Mouse (Mus musculus): Measurements from ENCODE around the gene Exoc2. TPM values are rescaled to one million over a fixed set of nuclear protein-coding genes. Genes with fewer than 3 reads are reported as not detected.

The Exoc2 gene
- polyA plus RNA-seq, 1 experiment: 10.2 TPM

DNA sequence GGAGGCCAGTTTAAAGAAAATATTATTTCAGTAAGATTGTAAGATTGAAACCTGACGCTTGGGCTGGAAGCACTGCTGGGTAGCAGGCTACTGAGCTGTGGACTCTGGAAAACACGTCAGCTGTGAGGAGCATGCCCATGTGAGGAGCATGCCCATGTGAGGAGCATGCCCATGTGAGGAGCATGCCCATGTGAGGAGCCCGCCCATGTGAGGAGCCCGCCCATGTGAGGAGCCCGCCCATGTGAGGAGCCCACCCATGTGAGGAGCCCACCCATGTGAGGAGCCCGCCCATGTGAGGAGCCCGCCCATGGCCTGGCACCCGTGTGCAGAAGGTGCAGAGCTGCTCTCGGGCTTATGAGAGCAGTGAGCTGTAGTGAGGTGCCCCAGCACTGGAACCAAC, 139.0 kb downstream of the Exoc2 start:
- no peak overlapping the region for H3K4me3 ChIP-seq (ENCODE audit: insufficient read depth, low read depth, low read length)
- H3K27ac ChIP-seq (ENCODE audit: insufficient read depth, low read depth, low read length): no peak overlapping the region
- 0 out of 2 replicates have a peak, but pooled peaks cover 3% of the 10 kb centered on the region for H3K4me1 ChIP-seq (ENCODE audit: control insufficient read depth, insufficient read depth, low read length)
- H3K36me3 ChIP-seq (ENCODE audit: control insufficient read depth, insufficient read depth, low read length): no peaks in the 10 kb centered on the region
- WGBS: 67% methylated on average over 9 of the region's 9 CpGs
- no peak for DNase-seq
- TF ChIP-seq POLR2A (IDR thresholded peaks at IDR 0.05; ENCODE audit: low read depth, low read length): no peak
- no peak for TF ChIP-seq CTCF (conservative IDR thresholded peaks at IDR 0.05; ENCODE audit: insufficient read depth, insufficient read length, low read depth, low read length)
- no peaks in the 10 kb centered on the region for H3K27me3 ChIP-seq (replicated peaks; ENCODE audit: control insufficient read depth, insufficient read depth, low read length)

GRCm38 (mm10) chr13:30834349-30834748, 139.5 kb downstream of the Exoc2 start:
- Histone ChIP-seq H3K4me1 (ENCODE audit: control insufficient read depth, insufficient read depth, low read length) (0 out of 2 replicates have a peak, but pooled peaks cover 3% of the 10 kb centered on the region), H3K27ac (ENCODE audit: insufficient read depth, low read depth, low read length) (no peak overlapping the region), H3K27me3 (replicated peaks; ENCODE audit: control insufficient read depth, insufficient read depth, low read length) (no peaks in the 10 kb centered on the region), H3K36me3 (ENCODE audit: control insufficient read depth, insufficient read depth, low read length) (no peaks in the 10 kb centered on the region), H3K4me3 (ENCODE audit: insufficient read depth, low read depth, low read length) (peak overlapping the region; percentile 27; the same call in 1 of the 2 replicates)
- no peak for DNase-seq
- WGBS: 49% methylated on average over 6 of the region's 6 CpGs
- TF ChIP-seq POLR2A (IDR thresholded peaks at IDR 0.05; ENCODE audit: low read depth, low read length) (no peak), CTCF (conservative IDR thresholded peaks at IDR 0.05; ENCODE audit: insufficient read depth, insufficient read length, low read depth, low read length) (no peak)

DNA sequence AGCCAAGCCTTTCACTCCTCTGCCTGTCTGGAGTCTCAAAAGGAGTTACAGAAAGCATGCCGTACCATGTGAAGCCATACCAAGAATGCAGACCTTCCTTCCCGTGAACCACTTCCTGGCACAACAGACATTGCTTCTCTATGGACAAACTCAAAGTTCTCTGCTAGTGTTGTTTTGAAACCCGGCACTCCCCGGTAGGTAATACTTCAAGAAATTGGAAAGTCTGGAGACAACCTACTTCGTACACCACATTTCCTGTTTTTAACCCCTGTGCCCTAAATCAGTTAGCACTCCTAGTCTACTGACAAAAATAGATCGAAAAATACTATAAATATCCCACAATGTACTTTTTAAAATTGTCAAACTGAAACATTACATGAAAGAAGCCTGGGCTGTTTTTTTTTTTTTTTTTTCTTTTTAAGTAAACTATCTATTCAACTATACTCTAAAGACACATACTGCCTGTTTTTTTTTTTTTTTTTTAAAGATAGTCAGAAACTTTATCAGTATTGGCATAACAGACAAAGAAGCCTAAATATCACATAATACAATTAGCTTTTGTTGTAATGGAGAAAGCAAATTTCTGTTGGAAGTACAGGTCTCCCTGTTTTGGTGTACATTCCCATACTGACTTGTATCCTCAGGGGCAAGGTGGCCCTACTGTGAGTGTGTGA, 140.3 kb downstream of the Exoc2 start:
- H3K4me3 ChIP-seq (ENCODE audit: insufficient read depth, low read depth, low read length): no peak overlapping the region
- H3K36me3 ChIP-seq (ENCODE audit: control insufficient read depth, insufficient read depth, low read length): no peaks in the 10 kb centered on the region
- TF ChIP-seq CTCF (conservative IDR thresholded peaks at IDR 0.05; ENCODE audit: insufficient read depth, insufficient read length, low read depth, low read length): no peak
- no peak for TF ChIP-seq POLR2A (IDR thresholded peaks at IDR 0.05; ENCODE audit: low read depth, low read length)
- no peak overlapping the region for H3K27ac ChIP-seq (ENCODE audit: insufficient read depth, low read depth, low read length)
- no peak for DNase-seq
- H3K4me1 ChIP-seq (ENCODE audit: control insufficient read depth, insufficient read depth, low read length): 0 out of 2 replicates have a peak, but pooled peaks cover 3% of the 10 kb centered on the region
- no peaks in the 10 kb centered on the region for H3K27me3 ChIP-seq (replicated peaks; ENCODE audit: control insufficient read depth, insufficient read depth, low read length)
- 68% methylated on average over 6 of the region's 6 CpGs for WGBS

- H3K4me1 ChIP-seq (ENCODE audit: control insufficient read depth, insufficient read depth, low read length): no peaks in the 10 kb centered on the region
- DNase-seq: no peak
- TF ChIP-seq POLR2A (IDR thresholded peaks at IDR 0.05; ENCODE audit: low read depth, low read length) (no peak), CTCF (conservative IDR thresholded peaks at IDR 0.05; ENCODE audit: insufficient read depth, insufficient read length, low read depth, low read length) (no peak)
- no peak overlapping the region for H3K4me3 ChIP-seq (ENCODE audit: insufficient read depth, low read depth, low read length)
- H3K36me3 ChIP-seq (ENCODE audit: control insufficient read depth, insufficient read depth, low read length): no peaks in the 10 kb centered on the region
- H3K27me3 ChIP-seq (replicated peaks; ENCODE audit: control insufficient read depth, insufficient read depth, low read length): no peaks in the 10 kb centered on the region
- WGBS: 66% methylated on average over 6 of the region's 6 CpGs
- H3K27ac ChIP-seq (ENCODE audit: insufficient read depth, low read depth, low read length): no peak overlapping the region
Observed at GRCm38 (mm10) chr13:30831369-30831768, 142.5 kb downstream of the Exoc2 start.

DNA sequence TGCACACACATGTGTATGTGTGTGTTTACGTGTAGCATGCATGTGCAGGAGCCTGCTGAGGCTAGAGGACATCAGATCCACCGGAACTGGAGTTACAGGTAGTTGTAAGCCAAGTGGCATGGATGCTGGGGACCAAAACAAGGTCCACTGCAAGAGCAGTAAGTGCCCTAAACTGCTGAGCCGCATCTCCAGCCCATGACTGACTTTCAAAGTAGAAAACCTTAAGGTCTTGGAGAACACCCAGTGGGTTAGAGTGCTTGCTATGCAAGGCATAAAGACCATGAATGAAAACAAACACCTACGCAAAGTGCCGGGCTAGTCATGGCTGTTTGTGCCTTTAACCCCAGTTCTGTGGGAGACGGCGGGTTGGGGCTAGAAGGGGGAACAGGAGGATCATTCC, 147.4 kb downstream of the Exoc2 start:
- no peak for DNase-seq

GRCm38 (mm10) chr13:30824903-30825302, 149.0 kb downstream of the Exoc2 start:
- no peak for TF ChIP-seq POLR2A (IDR thresholded peaks at IDR 0.05; ENCODE audit: low read depth, low read length)
- no peak for TF ChIP-seq CTCF (conservative IDR thresholded peaks at IDR 0.05; ENCODE audit: insufficient read depth, insufficient read length, low read depth, low read length)
- no peaks in the 10 kb centered on the region for H3K4me1 ChIP-seq (ENCODE audit: control insufficient read depth, insufficient read depth, low read length)
- WGBS: 73% methylated on average over 3 of the region's 3 CpGs
- no peak overlapping the region for H3K27ac ChIP-seq (ENCODE audit: insufficient read depth, low read depth, low read length)
- no peaks in the 10 kb centered on the region for H3K36me3 ChIP-seq (ENCODE audit: control insufficient read depth, insufficient read depth, low read length)
- no peaks in the 10 kb centered on the region for H3K27me3 ChIP-seq (replicated peaks; ENCODE audit: control insufficient read depth, insufficient read depth, low read length)
- H3K4me3 ChIP-seq (ENCODE audit: insufficient read depth, low read depth, low read length): no peak overlapping the region
- DNase-seq: no peak

More for the DNA sequence above, 147.4 kb downstream of the Exoc2 start:
- H3K36me3 ChIP-seq (ENCODE audit: control insufficient read depth, insufficient read depth, low read length): no peaks in the 10 kb centered on the region
- 94% methylated on average over 7 of the region's 7 CpGs for WGBS
- TF ChIP-seq CTCF (conservative IDR thresholded peaks at IDR 0.05; ENCODE audit: insufficient read depth, insufficient read length, low read depth, low read length): no peak
- TF ChIP-seq POLR2A (IDR thresholded peaks at IDR 0.05; ENCODE audit: low read depth, low read length): no peak
- no peaks in the 10 kb centered on the region for H3K4me1 ChIP-seq (ENCODE audit: control insufficient read depth, insufficient read depth, low read length)
- no peak overlapping the region for H3K4me3 ChIP-seq (ENCODE audit: insufficient read depth, low read depth, low read length)
- H3K27me3 ChIP-seq (replicated peaks; ENCODE audit: control insufficient read depth, insufficient read depth, low read length): no peaks in the 10 kb centered on the region
- H3K27ac ChIP-seq (ENCODE audit: insufficient read depth, low read depth, low read length): no peak overlapping the region

DNA sequence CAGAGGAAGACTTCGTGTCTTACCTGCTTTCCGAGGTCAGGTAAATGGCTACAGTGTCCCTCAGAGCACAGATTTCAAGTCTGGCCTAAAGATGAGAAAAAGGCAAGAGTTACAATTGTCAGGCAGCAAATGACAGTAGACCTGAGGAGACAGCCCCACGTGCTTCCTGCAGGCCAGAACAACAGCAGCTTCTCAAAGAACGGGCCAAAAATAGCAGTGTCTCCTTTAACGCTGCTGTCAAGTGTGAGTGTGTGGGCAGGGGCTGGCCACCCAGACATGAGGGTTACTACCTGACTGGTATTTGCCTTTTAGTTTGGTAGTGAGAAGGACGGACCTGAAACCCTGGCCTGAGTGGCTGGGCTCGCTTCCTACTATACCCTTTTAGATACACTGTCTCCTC, 153.3 kb downstream of the Exoc2 start:
- 80% methylated on average over 7 of the region's 7 CpGs for WGBS
- TF ChIP-seq POLR2A (IDR thresholded peaks at IDR 0.05; ENCODE audit: low read depth, low read length) (no peak), CTCF (conservative IDR thresholded peaks at IDR 0.05; ENCODE audit: insufficient read depth, insufficient read length, low read depth, low read length) (no peak)
- H3K4me1 ChIP-seq (ENCODE audit: control insufficient read depth, insufficient read depth, low read length): no peaks in the 10 kb centered on the region
- no peaks in the 10 kb centered on the region for H3K27me3 ChIP-seq (replicated peaks; ENCODE audit: control insufficient read depth, insufficient read depth, low read length)
- H3K4me3 ChIP-seq (ENCODE audit: insufficient read depth, low read depth, low read length): no peak overlapping the region
- no peak for DNase-seq
- H3K27ac ChIP-seq (ENCODE audit: insufficient read depth, low read depth, low read length): no peak overlapping the region
- H3K36me3 ChIP-seq (ENCODE audit: control insufficient read depth, insufficient read depth, low read length): peaks cover 2% of the 10 kb centered on the region; the same call in 1 of the 2 replicates

Measured in kidney, adult 2 months (tissue).